Mouse (Mus musculus) natural killer cell, adult 2 months (primary cell): ENCODE results near the gene Vash1.

Source experiments
- DNase-seq, 2 experiments: peaks; one replicate each; pipeline ENCODE4 v3.0.0; 2022; ENCODE audit warnings: low spot score in 2 of 2

Gene Vash1

DNA sequence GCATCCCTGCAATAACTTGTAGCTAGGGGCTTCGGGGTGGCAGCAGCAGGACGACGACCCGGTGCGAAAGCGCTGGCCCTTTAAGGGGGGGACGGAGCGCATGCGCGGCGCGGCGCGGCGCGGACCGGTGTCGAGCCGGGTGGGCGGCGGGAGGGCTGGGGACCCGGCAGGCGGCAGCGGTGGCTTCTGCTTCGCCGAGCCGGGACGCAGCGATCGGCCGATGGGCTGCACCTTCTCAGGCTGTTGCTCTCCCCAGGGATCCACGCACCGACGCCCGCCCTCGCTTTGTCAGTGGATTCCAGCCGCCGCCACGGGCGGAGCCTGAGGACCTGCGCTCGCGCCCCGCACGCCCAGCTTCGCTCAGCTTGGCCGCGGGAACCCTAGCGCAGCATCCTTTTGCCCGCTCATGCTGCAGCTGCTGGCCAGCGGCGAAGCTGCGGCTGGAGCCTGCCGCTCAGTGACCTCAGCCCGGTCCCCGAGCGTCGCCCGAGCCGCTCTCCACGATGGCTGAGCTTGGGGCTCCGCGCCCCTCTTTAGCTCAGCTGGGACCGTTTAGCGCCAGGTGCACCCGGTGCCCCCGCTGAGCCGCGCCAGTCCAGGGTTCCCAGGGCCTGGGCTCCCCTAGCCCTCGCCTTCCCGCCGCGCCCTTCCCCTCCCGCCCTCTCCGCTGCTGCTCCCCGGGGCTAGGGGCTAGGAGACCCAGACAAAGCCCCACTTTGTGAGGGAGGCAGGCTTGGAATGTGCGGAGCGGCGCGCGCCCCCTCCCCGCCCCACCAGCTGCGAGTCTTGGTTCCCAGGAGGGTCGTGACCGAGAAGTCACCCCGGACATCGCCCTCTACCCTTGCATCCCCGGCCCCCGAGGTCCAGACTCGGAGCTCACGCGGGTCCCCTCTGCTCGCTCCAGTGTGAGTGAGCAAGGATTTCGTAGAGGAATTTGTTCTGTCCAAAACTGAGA is at the start of gene Vash1:
Gene Vash1, plus strand, starts transcription at position 110 of the 955 bp plus-strand sequence.
- peak; percentile 6 to 19 for DNase-seq

DNA sequence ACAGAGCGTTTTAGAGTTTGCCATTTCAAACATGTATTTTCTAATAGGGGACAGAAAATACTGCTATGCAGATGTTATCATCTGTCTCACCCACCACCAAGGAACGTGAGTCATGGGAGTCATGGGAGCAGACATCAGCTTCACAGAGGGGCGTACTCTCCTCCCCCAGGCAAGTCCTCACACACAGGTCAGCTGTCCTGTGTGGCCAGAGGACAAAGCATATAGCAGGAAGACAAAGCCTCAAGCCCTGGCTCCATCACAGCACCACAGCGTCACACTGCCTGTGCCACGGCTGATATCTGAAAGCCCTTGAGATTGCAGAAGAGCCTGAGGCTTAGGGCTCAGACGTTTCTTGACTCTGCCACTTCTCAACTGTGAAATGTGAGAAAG is 49.7 kb upstream of the Vash1 start:
- DNase-seq = no peak

DNA sequence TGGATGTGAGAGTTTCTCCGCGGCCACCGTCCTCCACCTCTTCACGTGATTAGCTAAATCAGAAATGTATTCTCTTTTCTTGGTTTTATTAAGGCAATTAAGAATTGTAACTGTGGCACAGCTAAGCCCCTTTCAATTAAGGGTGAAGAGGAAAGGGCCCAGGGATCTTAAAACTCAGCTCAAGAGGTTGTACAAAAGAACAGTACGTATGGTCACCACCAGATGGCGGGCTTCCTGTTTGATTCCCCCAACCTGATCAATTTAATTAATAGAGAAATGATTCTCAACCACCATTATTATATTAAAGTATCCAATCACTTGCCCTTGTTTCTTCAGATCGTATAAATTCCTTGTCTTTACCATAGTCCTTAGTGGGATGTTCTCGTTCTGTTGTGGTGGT is 36.7 kb upstream of the Vash1 start:
- DNase-seq = no peak

DNA sequence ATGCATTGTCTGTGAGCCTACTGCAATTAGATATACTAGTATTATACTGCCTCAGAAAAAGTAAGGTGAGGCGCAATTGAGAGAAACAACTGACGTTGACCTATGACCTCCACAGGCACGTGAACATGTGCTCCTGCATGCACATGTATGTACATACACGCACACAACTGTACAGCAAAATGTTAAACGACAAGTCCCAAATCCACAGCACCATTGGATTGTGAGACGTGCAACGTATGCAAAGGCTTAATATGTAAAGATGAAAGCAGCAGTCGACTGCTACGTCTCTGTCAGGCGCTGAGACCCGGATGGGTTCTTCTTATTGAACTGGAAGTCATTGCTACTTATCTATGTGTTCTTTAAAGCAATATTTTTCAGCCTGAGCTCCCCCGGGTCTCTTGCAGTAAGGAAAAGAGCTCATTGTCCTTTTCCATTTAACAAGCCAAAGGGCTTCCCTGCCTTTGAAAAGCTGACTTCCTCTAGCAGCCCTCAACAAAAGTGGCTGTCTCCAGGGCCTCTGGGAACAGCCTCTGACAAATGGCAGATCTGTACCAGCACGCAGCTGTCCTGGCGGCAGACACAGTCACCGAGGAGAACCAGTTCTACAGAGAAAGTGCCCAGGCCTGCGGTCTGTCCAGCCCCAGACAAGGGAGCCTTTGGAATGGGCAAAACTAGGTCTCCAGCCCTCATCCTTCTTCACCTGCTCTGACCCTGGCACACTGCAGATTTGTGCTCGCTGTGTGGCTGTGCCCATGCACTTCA is 33.8 kb upstream of the Vash1 start:
- DNase-seq = no peak

DNA sequence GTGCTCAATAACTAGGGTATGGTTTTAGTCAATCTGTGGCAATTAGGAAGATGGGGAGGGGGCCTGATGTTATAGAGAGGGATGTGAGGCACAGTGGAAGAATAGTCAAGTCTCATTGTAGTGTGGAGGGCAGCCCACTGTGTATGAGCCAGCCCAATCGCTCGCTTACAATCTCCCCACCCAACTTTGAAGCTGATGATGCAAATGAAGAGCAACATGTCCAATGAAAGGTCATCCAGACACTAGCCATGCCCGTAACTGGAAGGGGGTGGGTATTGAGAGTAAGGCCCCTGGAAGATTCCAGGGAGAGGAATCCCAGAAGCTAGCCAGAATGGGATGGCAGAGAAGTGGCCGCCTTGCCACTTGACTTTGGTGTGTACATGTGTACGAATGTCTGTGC is 33.0 kb upstream of the Vash1 start:
- no peak for DNase-seq

DNA sequence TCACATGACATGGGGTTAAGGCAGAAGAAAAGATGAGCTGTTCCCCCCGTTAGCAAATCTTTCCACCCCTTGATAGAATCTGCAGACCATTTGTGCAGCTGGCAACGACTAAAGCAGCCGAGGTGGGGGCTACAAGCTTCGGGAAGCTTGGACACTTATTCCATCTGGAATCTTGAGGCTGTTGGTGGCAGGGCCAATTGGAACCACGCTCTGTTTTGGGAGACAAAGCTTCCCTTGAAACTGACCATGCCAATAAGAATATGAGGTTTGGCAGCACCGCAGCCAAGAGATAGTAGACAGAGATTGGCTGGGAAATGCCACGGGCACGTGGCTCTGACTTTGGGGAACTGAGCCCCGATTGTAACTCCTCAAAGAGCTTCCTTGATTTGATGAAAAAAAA is 31.7 kb upstream of the Vash1 start:
- no peak for DNase-seq

DNA sequence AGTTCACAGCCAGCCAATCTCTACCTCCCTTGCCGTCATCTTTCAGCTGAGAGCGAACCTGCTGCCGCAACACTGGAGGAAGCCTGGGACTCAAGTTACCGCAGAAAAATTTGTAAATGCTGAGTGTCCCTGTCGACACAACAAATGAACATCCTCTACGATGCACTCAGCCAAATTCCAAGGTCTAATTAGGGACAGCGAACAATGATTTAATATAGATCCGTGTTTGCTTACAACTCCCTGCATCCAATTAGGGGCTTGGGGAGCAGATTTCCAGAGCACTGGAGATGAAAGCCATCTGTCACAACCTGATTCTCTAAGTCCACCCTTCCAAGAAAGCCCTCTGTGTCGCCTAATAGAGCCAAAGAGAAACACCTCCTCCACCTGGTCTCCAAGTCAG is 31.2 kb upstream of the Vash1 start:
- no peak for DNase-seq

DNA sequence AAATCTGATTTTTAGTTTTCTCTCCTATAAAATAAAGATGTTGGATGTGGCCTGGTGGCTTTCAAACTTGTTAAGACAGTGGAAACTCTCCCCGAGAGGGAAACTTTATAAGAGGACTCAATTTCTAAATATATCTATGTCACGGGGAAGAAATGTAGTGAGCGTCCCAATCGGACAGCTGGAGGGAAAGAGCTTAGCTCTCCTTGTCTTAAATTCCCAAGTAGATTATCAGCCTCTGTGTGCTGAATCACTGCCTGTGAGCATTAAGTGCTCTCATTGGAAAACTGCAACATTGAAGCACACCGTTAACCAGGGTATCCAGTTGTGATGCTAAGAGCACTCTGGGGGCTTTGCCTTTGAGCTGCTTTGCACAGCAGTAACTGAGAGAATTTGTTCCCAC is 30.8 kb upstream of the Vash1 start:
- DNase-seq = no peak

DNA sequence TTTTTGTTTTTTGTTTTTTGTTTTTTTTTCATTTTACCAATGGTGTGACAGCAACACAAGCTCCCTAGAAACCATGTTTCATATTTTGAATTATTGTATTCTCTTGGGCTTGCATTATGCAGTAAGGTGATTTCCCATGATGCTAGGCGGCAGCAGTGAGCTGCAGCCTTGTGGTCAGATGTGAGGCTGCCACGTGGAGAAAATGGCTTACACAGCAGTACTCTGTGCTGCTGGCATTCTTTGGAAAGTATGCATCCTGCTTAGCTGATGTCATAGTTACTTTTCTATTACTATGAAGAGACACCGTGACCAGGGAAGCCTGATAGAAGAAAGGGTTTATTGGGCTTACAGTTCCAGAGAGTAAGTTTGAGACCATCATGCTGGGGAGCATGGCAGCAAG is 30.0 kb upstream of the Vash1 start:
- DNase-seq = no peak

DNA sequence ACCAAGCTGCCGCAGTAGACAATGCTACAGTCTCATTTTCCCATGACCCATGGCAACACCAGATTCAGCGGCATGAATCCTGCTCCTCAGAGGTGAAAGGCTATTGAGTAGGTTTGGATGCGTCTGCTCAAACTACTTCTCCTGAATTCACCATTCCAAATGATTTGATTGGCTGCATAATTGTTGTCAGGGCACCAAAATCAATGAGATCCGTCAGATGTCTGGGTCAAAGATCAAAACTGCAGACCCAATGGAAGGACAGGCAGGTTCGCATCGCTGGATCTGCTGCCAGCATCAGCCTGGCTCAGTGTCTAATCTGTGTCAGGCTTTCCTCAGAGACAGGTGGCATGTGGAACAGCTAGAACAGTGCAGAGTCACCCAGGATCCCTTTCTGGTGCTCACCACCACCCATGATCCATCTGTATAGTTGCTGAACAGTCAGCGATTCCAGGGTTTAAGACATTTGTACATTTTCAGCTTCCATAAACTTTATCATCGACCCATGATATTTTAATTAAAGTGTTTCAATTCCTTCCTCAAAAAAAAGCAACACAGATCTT is 27.1 kb upstream of the Vash1 start:
- no peak for DNase-seq

DNA sequence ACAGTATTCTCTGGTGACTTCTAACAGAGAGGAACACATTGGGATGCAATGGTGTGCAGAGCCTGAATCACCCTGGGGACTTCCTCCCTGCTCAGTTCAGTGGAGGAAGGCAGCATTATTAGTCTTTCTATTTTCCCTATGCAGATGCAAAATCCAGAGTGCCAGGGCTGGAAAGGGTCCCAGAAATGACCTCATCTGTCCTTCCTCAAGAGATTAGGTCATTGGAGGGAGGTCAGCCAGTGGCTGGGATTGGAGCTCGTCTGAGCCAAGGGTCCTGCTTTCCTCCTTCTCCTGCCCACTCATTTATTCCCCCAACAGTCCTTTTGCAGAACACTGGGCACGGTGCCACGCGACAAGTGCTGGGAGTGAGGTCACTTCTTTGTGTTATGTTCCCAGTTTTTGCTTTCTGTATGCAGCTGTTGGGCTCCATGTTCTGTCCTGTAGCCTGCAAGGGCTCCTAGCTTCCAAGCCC is 25.9 kb upstream of the Vash1 start:
- no peak for DNase-seq

DNA sequence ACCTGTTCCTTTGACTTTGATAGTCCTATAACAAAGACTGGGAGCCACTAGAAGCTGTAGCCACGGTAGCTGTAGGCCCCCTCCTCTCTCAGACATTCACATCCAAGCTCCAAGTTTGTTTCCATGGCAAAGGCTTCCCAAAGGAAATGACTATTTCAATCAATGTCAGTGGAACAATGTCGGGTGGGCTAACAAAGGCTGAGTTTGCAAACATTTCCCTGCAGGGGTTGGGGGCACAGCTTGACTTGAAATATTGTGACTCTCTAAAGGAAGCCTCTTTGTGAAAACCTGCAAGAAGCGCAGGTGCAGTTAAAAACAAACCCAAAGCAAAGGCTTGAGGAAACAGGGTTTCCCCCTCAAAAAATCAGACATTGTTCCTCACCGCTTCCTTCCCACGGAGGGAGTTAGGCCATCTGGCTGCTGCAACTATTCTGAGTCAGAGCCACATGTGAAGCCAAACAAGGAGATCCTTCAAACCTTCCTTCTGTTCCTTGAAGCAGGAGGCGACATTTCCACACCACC is 19.0 kb upstream of the Vash1 start:
- DNase-seq = no peak

DNA sequence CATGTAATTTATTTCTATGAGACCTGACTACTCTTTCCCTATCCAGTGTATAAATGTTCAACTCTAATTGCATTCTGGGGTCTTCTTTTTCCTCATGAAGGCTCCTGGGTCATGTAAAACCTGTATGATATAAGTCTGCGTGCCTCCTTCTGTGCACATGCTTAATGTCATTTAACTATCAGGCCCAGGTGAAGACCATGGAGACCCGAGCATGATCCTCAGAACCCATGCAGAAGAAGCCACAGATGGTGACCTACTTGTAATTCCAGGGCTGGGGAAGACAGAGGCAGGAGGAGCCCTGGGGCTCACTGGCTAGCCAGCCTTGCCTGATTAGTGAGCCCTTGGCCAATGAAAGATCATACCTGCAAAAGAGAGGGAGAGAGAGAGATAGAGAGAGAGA is 18.0 kb upstream of the Vash1 start:
- no peak for DNase-seq

DNA sequence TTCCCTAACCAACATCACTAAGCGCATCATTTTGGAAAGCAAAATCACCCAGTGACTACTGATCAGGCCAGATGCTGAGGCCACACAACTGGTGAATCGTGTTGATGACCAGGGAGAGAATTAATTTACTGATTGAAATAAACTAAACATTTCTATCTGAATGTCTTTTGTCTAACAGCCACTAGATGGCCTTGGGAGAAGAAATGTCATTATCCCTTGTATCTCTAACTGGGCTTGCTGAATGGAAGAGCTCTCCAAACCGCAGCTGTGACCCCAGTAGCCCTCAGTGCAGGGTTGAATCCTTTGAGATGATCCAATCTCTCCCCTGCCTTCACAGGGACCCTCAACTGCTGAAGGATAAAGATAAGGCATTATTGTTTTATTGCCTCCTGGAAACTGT is 12.8 kb upstream of the Vash1 start:
- no peak for DNase-seq

DNA sequence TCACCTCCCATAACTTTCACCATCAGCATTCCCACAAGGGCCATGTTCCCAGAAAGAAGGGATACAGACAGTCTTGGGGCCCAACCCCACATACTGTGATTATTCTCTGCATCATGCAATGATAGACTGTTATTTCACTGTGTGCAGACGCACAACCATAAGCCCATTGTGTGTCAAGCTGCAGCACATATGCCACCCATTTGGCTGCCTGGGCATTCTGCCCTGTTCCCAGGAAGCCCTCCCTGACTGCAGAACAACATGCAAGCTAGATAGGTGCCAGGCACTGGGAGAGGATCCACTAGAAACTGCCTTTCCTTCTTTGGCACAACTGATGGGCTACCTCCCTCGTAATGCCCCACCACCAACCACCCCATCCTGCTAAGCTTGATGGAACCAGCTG is 10.1 kb upstream of the Vash1 start:
- no peak for DNase-seq

DNA sequence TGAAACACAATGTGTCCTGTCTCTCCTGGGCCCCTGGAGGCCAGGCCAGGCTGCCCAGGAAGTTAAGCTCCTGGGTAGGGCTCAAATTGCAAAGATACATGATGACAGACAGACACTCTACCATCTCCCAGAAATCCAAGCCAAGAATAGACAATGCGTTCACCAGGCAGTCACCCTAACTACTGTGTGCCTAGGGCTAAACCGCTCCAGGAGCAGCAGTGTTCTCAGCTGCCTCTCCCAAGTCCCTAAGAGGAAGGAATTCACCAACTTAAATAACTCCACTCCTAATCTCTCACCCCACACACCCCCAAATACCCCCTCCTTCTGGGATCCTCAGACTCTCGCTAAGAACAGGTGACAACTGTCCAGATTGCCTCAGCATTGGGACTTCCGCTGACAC is 6.4 kb upstream of the Vash1 start:
- no peak for DNase-seq

DNA sequence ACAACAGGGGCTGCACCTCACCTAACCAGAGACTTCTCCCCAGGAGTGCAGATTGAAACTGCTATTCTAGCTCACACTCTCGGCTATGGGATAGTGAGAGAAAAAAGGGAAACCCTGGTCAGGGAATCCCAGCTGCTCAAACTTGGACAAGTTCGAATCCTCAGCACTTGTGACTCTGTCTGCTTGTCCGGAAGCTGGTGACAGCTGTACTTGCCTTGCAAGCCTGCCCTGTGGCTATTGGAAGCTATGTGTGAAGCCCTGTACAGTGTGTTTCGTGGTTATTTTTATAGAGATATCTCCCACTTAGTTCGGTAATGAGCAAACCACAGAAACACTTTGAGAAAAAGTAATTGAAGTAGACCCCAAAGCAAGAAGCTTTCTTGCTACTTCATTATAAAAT is 6.0 kb upstream of the Vash1 start:
- no peak for DNase-seq

DNA sequence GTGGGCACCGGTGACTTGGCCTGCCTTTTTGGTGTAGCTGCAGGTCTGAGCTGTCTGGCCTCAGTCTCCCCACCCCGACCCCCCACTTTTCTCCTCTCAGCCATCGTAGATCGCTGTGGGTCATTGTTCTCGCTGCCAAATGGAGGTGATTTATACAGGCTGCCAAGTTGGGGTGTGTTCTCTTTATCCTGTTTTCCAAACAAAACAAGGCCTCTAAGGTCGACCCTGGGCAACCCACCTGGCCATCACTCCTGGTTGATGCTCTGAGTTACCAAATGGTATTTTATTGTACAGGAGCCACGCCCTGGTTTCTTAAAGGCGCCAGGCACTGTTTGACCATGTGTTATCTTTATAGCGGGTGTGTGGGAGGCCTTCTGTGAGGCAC is 1.0 kb downstream of the Vash1 start:
- DNase-seq = no peak

DNA sequence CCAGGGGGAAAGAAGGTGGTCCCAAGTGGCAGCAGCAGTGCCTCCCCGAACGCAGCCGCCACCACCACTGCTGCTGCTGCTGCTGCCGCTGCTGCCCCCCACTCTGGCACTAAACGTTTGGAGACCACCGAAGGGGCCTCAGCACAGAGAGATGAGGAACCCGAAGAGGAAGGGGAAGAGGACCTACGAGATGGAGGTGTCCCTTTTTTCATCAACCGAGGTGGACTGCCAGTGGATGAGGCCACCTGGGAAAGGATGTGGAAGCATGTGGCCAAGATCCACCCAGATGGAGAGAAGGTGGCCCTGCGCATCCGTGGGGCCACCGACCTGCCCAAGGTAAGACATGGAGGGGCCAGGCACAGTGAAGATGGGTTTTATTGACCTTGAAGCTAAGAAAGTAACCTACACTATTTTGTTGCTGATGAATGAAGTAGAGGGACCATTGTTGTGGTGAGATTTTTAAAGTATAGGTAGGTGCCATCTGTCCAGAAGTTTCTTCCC is 1.5 kb downstream of the Vash1 start:
- DNase-seq = no peak

DNA sequence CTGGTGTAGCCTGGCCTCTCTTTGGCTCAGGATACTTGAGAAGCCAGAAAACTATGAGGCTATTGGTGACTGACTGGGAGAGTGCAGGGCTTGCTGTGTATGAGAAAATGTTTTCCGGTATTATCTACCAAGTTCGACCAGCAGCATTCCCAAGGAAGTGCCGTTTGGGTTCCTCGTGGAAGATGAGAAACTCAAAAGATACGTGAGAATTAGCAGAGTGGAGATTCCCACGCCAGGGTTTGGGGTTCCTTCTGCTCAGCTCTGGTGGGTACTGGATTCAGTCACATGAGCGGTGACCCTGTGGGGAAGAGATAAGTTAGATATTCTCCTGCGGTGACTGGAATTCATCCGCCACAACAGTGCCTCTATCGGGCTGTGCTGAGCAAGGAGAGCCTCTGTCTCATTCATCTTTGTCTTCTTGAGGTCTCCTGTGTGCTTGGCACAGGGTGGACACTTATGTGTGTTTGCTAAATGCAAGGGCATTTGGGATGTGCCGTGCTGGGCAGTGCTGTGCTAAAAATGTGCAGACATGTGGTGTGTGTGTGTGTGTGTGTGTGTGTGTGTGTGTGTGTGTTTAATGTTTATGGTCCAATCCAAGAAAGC is 2.2 kb downstream of the Vash1 start:
- DNase-seq = no peak

DNA sequence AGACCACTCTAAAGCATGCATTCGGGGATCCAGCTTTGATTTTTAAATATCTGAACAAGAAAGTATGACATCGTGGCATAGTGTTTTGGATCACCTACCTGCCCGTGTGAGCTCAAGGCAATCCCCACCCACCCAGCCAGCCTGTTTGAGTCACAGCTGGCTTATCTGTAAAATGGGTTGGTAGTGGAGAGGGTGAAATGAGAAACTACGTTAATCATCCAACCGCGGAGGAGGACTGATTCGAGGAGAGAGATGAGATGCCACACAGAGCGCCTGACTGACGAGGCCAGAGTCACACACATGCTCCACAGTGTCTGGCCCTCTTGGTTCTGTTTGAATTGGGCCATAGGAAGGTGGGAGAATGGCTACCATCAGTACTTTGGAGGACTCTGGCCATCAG is 3.1 kb downstream of the Vash1 start:
- DNase-seq = no peak

DNA sequence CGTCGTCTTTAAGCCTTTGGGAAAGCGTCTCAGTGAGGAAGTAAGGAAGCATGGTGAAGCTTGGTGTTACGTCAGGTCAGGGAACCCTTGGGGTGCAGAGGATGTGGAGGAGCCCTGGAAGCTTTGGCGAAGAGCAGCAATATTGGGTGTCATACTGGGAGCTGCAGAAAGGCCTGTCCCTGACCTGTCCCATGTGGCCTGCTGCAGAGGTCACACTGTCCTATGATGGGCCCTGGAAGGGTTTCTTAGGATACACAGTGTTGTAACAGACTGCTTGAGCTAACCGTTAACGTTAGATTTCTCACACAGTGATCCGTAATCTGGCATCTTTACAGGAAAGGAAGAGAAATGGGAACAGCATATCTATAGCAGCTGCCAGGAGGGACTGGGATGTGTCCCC is 3.7 kb downstream of the Vash1 start:
- DNase-seq = no peak
